Mouse (Mus musculus) thymus, adult 2 months (tissue): ENCODE measurements around the gene C2.

Experiments
- CTCF ChIP-seq: fragments of 200-500 bp; IDR thresholded peaks from 2 replicates; pipeline ENCODE4 v1.5.1; 2012; ENCODE audit warnings: mild to moderate bottlenecking, control low read depth, low read length, moderate library complexity, borderline replicate concordance; ENCODE audit not compliant: control insufficient read depth, poor library complexity, insufficient read depth; ENCODE audit errors: extremely low read depth
- POLR2A ChIP-seq: fragments of 200-500 bp; IDR thresholded peaks from 2 replicates; pipeline ENCODE4 v1.6.1; 2012; ENCODE audit warnings: mild to moderate bottlenecking, low read length, control low read depth, moderate library complexity; ENCODE audit not compliant: control insufficient read depth, poor library complexity, insufficient read depth; ENCODE audit errors: extremely low read depth

DNA sequence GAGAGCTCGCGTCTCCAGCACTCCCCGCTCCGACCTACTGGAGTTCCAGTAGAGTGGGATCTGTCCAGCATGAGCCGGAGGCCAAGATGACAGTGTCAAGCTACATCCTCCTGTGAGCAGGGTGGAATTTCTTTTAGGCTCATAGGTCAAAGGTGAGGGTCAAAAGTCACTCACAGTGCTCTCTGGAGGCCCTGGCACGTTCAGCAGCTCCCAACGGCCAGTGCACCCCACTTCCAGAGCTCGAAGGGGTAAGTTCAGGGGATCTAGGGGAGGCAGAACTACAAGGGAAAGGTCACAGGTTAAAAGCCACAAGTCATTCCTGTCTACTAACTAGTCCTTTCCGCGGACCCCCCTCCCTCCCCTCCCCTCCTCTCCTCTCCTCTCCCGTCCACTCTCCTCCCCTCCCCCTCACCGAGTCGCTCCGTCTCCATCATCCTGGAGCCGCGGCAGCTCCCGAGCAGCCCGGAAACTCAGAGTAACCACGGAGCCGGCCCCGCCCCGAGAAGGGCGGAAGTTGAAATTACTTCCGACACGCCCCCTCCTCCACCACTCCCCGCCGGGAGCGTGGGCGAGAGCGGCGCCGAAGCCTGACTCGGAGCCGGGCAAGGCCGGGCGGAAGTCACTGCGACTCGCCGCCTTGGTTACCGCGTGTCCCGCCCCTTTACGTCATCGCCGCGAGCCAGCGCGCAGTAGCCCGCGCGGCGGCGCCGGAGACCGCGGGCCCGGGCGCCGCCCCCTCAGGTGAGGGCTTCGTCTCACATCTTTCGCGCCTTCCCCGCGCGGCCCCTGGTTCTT is 48.1 kb downstream of the C2 start, which contains the start of the genes Skiv2l and Nelfe:
- TF ChIP-seq CTCF (peak; percentile 69; the same call in 1 of the 2 replicates), POLR2A (0 out of 2 replicates have a peak, but pooled peaks have one; percentile 52)
